Mouse (Mus musculus) embryonic stem cell, embryonic (primary cell): ENCODE measurements around the gene Msi2.

Experiments
- CTCF ChIA-PET, 4 experiments: fragments of 300-600 bp in 2 of 4; fragments of 350-600 bp in 2 of 4; sonication (Branson Sonifier 250); formaldehyde crosslinking; loops; one replicate each; lab custom pipeline; 2022; ENCODE audit warnings: inconsistent platforms in 2 of 4; lab: Charles Lee
- POLR2A ChIA-PET, 4 experiments: fragments of 300-600 bp in 2 of 4; fragments of 350-600 bp in 2 of 4; sonication (Branson Sonifier 250); formaldehyde crosslinking; loops; one replicate each; lab custom pipeline; 2022; ENCODE audit warnings: antibody characterized with exemption in 4 of 4, inconsistent platforms in 1 of 4; lab: Charles Lee

Gene Msi2

DNA sequence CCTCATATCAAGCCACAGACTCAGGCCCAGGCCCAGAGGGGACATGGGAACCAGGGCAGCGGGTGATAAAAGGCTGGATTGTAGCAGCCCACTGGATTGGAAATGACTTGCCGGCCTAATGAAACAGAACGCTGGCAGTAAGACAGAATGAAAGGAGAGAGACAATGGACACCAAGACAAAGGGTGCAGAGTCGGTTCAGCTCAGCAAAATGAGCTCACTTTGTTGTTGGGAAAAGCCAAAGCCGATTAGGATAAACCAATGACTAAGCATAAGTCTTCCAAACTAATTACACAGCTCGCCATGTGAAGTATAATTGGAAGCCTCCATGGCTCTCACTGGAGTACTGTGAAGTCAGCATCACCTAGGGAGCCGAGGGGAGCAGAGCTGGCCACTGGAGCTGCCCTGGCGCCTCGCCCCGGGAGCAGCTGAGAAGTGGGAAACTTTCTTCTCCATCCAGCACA, 133.1 kb downstream of the Msi2 start:
- CTCF ChIA-PET: interaction anchor here in 2 of 4 experiments (0.5 to 1.7 kb wide), 6 partner anchors 11 to 277 kb away, joined by 3 to 6 read pairs (median 4); no protein-coding TSS in a partner anchor
- POLR2A ChIA-PET: interaction anchor here (0.6 to 26.9 kb wide), 31 partner anchors 8 to 120 kb away, joined by 3 to 328 read pairs (median 4); no protein-coding TSS in a partner anchor

DNA sequence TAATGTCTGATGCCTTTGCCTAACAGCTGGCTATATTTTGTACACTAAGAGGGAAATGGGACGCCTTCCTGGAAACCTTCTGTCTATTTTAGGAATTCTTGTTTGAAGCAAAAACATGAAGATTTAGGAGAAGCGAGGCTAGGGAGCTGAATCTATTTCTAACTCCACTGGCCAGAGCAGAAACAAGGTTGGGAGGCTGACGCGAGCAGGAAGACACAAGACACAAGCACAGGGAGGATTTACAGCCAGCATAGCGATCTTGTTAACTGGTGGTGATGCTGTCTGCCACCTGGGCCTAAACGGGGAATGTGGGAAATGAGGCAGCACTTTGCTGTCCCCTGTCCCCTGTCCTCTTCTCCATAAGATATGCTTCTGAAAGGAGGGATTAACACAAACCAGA, 134.4 kb downstream of the Msi2 start:
- ChIA-PET POLR2A (interaction anchor here (0.6 to 26.9 kb wide), 56 partner anchors 8 to 179 kb away, joined by 3 to 328 read pairs (median 4); no protein-coding TSS in a partner anchor), CTCF (interaction anchor here in 3 of 4 experiments (0.6 to 1.8 kb wide), 5 partner anchors 22 to 72 kb away, joined by 3 to 8 read pairs (median 3); no protein-coding TSS in a partner anchor)

DNA sequence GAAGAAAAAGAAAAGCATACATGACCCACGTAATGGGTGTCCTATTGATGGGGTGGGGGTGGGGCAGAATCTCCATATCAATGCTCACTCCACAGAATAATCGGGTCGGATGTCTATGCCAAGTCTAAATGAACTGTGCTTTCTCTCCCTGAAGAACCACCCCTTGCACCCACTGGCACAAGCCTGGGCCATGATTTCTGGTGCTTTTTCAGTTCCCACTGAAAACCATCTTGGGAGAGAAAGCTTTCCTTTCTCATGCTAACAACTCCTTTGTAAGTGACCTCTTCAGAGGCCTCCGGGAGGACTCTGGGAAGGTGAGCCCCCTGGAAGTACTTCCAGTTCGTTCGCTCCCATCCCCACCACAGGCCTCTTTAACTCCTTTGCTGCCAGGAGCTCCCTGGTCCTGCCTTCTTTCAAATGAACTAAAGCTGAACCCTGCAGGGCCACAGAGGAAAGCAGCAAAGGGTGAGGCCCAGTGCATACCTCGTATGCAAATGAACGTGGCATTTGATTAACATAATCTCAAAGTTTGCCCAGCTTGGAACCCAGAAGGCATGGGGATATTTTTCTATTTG, 135.0 kb downstream of the Msi2 start:
- POLR2A ChIA-PET: interaction anchor here (0.6 to 26.9 kb wide), 58 partner anchors 10 to 260 kb away, joined by 3 to 328 read pairs (median 4); no protein-coding TSS in a partner anchor
- CTCF ChIA-PET: interaction anchor here in 3 of 4 experiments (0.6 to 1.8 kb wide), 5 partner anchors 22 to 71 kb away, joined by 3 to 8 read pairs (median 3); no protein-coding TSS in a partner anchor

DNA sequence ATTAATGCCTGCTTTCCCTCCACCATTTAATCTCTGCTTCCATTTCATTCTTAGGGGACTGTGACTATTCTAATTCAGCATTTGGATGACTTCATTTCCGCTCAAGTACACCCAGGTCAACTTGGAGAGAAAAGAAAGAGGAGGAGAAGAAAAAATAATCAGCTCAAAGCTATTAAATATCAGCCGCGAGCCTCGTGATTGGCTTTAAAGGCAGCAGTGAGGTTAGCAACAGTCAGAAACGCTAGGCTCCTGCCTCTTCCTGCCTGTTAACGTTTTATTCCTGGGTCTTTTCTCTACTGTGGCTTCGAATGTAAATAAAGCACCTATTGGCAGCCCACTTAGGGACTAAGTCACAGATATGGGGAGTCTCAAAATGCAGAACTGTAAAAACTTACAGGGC, 135.5 kb downstream of the Msi2 start:
- CTCF ChIA-PET: interaction anchor here in 3 of 4 experiments (0.6 to 1.8 kb wide), 4 partner anchors 21 to 127 kb away, joined by 3 to 12 read pairs (median 6); no protein-coding TSS in a partner anchor
- POLR2A ChIA-PET: interaction anchor here (0.5 to 26.9 kb wide), 49 partner anchors 10 to 261 kb away, joined by 3 to 328 read pairs (median 4); no protein-coding TSS in a partner anchor

DNA sequence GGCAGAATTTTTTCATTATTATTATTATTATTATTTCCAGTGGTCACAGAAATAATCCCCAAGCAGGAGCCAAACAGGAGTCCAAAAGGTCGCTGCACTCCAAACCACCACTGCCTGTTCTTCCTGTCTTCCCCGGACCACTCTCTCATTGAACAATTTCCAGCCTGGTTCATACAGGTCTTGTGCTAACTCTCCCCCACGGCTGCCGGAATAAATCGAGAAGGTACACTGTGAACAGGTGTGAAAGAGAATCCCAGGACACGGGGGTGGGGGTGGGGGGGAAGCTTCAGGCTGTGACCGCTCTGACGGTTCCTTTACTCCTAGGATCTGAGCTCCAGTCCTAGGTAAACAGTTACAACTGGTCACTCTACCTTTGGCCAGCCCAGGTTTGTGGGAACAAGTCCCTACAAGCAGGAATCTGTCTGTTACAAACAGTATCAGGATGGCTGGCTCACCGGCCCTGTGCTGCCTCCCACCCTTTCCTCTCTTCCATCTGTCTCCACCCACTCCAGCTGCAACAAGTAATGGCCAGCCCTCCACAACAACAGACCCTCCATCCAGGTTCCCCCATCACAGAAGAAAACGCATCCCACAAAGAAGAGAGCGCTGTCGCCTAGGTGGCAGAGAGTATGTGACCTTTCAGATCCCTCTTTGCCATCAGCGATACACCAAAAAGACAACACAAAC, 136.1 kb downstream of the Msi2 start:
- ChIA-PET POLR2A (interaction anchor here in 3 of 4 experiments (0.5 to 26.9 kb wide), 38 partner anchors 11 to 204 kb away, joined by 3 to 328 read pairs (median 6); no protein-coding TSS in a partner anchor), CTCF (interaction anchor here in 2 of 4 experiments (0.5 to 1.8 kb wide), 3 partner anchors 33 to 126 kb away, joined by 5 to 12 read pairs (median 8); no protein-coding TSS in a partner anchor)

DNA sequence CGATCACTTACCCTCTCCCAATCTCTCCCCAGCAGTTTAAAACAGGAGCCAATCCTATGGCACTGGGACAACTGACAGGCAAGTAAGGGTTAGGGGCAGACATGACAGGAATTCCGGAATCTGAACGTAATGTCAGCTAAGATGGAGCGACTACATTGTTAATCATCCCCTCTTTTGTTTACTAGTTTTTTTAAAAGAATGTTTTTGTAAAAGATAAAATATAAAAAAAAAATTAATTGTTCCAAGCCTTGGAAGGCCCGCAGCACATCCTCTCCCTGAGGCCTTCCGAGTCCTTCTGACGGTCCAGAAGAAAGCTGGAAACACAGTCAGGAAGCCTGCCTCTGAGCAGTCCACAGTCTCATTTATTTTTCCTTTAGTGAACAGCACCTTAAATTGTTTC, 136.9 kb downstream of the Msi2 start:
- CTCF ChIA-PET: no interaction called here
- POLR2A ChIA-PET: interaction anchor here in 3 of 4 experiments (0.6 to 26.9 kb wide), 19 partner anchors 10 to 125 kb away, joined by 3 to 328 read pairs (median 8); no protein-coding TSS in a partner anchor

DNA sequence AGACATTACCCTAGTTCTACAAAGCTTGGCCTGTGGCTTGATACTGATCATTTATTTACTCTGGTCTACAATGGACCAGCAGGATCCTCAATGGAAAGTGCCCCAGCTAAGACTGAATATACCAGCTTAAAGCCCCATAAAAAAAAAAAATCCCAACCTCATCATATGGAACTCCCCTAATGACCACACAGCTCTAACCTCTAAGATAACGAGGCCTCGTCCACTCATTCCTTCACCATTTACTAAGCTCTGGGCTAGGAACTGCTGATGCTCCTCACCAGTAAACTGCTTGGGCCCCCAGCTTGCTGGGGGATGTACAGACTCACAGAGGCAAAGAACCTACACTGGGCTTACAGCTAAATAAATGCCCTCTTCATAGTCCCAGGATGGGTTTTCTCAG, 139.6 kb downstream of the Msi2 start:
- ChIA-PET POLR2A (interaction anchor here in 3 of 4 experiments (0.5 to 26.9 kb wide), 20 partner anchors 7 to 64 kb away, joined by 3 to 328 read pairs (median 4); no protein-coding TSS in a partner anchor), CTCF (interaction anchor here in 1 of 4 experiments (0.8 to 0.9 kb wide), 2 partner anchors 10 to 611 kb away, joined by 3 read pairs; no protein-coding TSS in a partner anchor)

DNA sequence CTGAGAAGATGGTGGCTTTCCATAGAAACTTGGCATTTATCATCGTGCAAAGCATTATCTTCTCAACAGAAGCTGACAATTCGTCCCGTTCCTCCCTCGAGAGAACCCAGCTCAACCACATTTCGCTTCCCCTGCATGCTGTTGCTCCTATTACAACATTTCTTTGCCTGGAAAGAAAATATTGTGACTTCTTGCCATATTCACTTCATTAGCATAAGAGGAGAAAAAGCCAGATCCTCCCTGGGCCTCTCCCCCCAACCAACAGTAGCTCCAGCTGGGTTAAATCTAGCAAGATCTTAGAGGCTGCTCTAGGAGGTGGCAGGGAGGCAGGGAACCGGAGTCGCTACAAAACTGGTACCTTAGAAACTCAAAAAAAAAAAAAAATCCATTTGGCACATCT, 141.2 kb downstream of the Msi2 start:
- CTCF ChIA-PET: interaction anchor here in 3 of 4 experiments (0.6 to 0.7 kb wide), 4 partner anchors 41 to 153 kb away, joined by 3 to 15 read pairs (median 3); no protein-coding TSS in a partner anchor
- POLR2A ChIA-PET: interaction anchor here in 3 of 4 experiments (0.6 to 26.9 kb wide), 20 partner anchors 8 to 397 kb away, joined by 3 to 328 read pairs (median 5); no protein-coding TSS in a partner anchor

DNA sequence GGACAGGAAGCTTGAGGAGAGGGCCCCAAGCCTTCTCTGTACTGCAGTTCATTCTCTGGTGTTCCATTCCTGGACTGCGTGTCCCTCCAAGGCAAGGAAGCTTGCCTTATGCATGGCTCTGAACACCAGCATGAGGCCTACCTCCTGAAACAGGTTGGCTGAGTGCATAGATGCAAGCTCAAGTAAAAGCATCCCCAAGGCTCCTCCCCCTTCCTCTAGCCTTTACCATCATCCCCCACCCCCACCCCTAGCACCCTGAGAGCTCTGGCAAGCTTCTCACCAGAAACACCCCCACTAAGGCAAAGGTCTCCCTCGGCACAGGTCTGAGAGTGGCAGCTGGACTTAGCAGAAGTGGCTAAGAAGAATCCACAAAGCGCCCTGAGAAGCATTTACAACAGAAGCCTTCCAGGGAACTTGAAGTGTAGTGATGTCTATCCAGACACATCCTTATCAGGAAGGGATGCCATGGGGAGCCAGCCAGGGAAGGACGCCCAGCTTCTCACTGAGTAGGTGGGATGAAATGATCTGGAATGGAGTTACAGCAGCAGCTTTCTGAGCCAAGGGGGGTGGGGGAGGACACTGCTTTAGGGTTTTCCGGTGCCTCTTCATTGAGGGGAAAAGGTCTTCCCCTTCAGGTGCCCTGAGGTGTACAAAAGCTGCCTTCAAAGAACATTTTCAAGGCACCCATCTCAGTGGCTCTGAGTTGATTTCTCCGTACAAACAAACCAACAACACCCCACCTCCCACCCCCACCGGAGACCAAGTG, 141.9 kb downstream of the Msi2 start:
- ChIA-PET CTCF (interaction anchor here (0.6 to 0.8 kb wide), 7 partner anchors 26 to 154 kb away, joined by 3 to 15 read pairs (median 3); no protein-coding TSS in a partner anchor), POLR2A (interaction anchor here in 3 of 4 experiments (0.6 to 26.9 kb wide), 35 partner anchors 8 to 531 kb away, joined by 3 to 328 read pairs (median 4); no protein-coding TSS in a partner anchor)

DNA sequence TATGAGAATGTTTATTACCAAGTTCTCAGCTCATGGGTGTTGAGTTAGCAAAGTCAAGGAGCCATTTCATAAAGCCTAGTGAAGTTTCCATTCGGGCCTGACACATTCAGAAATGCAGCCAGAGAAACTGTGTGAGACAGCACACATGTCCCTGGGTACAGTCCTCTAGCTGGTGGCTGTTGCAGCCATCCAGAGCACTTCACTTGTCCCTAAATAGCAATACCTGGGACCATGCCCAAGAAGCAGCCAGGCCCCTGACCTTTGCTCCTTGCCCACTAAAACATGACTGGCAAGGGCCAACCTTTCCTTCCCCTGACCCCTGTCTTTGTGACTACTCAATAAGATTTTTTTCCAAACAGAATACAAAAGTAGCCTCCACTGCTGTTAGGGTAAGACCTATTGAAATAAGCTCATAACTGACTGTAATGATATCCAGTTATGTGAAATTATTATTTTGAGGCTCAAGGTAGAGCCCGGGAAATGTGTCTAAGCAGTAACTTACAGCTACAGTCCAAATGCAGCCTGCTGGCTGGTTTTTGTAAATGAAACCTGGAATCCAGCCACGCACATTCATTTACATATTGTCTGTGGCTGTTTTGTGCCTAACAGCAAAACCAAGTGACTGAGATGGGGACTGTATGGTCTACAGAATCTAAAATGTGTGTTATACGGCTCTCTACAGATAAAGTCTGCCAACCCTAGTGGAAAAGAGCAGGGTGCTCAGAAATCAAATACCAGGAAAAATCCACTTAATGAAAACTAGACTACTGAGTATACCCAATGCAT, 143.5 kb downstream of the Msi2 start:
- ChIA-PET POLR2A (interaction anchor here in 3 of 4 experiments (0.9 to 26.9 kb wide), 9 partner anchors 9 to 31 kb away, joined by 3 to 328 read pairs (median 5); no protein-coding TSS in a partner anchor), CTCF (no interaction called here)

DNA sequence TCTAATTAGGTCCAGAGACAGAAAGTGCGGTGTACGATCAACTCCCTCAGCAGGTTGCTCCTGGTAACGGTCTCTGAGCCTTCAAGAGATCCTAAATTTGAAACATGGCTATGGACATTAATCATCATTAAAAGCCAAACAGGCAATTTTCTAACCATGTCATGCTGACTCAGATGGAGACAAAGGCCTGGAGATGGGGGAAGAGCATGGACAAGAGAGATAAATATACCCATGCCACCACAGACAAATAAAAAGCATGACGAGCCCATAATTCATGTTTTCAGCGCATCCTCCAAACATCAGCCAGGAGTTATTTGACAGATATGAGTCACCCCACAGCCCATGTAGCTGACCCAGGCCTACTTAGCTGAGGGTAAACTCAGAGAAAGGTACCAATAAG, 145.3 kb downstream of the Msi2 start:
- ChIA-PET CTCF (interaction anchor here in 1 of 4 experiments (0.6 kb wide), 1 partner anchor 142 kb away, joined by 8 read pairs; no protein-coding TSS in a partner anchor), POLR2A (interaction anchor here in 2 of 4 experiments (0.8 to 26.9 kb wide), 10 partner anchors 10 to 61 kb away, joined by 3 to 328 read pairs (median 4); no protein-coding TSS in a partner anchor)

DNA sequence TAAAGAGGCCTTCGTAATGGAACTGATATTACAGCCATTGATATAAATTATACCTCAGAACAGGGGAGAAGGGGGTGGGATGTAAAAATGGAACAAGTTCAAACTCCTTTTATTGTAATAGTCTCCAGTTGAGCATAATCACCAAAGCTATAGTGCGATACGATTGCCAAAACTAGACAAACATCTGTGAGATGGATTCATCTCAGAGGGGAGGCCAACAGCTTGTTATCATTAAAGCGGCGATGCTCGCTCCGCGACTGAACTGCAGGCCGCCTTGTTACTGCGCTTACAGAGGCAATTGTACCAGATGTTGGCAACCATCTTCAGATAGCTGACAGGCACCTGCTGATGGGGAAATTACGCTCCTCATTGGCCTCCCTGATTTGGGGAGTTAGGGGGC, 145.9 kb downstream of the Msi2 start:
- CTCF ChIA-PET: interaction anchor here in 1 of 4 experiments (0.6 kb wide), 1 partner anchor 143 kb away, joined by 8 read pairs; no protein-coding TSS in a partner anchor
- POLR2A ChIA-PET: interaction anchor here in 3 of 4 experiments (0.7 to 26.9 kb wide), 11 partner anchors 10 to 380 kb away, joined by 3 to 328 read pairs (median 4); no protein-coding TSS in a partner anchor

DNA sequence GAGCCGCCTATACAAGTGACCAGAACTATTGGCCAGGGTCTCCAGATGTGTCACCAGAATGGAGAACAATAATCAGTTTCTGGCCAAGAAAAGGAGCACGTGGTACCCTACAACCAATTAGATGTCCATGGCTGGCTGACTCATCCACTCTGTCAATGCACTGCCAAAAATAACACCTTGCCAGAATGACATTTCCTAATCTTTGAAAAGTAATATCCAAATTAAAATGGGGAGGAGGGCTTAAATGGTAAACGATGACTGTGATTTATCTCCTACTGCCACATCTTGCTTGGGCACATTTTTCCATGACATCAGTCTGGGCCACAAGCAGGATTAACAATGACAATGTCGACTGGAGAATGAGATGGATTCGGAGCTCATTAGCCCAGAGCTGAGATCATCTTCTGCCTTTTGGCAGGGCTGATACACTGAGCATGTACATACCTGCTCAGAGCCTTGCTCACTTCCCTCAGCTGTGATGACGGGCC, 147.6 kb downstream of the Msi2 start:
- ChIA-PET POLR2A (interaction anchor here in 3 of 4 experiments (0.6 to 26.9 kb wide), 8 partner anchors 12 to 56 kb away, joined by 3 to 328 read pairs (median 4); no protein-coding TSS in a partner anchor), CTCF (no interaction called here)

DNA sequence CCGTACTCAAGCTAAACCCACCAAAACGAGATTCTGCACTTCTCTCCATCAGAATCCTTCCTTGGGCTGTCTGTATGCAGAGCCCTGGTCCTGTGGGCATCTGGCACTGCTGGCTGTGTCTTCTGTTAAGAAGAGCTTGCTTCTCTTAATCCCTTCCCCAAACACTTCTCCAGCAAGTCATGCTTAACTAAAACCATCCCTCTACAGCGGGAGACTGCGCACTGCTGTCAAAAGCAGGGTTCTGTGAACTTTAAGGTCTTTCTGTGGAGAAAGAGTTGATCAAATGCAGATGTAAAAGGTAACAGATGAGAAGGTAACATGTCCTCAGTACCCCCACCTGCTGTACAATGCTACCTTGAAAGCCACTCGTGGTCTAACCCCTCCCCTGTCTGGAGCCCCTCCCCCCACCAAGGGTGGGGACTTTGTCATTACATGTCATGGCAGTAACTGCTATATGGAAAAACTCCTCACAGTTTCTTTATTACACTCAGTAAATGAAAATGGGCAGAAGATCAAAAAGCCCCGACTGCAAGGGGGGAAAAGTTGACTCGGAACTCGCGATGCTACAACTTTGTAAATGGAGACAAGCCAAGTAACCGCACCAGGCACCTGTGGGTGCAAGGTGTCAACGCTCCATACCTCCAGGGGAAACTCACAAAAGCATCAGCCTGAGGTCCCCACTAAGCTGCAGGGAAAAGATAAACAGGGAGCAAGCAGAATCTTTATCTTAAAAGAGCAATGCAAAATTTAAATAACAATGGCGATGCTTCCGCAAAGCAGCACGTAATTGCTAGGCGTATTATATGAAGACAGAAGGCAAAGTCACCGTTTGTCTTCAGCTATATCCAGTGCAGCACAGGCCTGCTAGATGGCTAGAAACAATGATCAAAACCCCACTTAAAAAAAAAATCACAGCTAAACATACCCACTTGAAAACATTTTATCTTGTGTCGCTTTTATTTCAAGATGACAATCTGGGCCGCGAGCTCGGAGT, 151.4 kb downstream of the Msi2 start:
- CTCF ChIA-PET: interaction anchor here in 2 of 4 experiments (0.6 to 1.5 kb wide), 2 partner anchors 54 to 339 kb away, joined by 3 read pairs; no protein-coding TSS in a partner anchor
- POLR2A ChIA-PET: interaction anchor here in 3 of 4 experiments (0.7 to 26.9 kb wide), 21 partner anchors 7 to 77 kb away, joined by 3 to 328 read pairs (median 4); no protein-coding TSS in a partner anchor

DNA sequence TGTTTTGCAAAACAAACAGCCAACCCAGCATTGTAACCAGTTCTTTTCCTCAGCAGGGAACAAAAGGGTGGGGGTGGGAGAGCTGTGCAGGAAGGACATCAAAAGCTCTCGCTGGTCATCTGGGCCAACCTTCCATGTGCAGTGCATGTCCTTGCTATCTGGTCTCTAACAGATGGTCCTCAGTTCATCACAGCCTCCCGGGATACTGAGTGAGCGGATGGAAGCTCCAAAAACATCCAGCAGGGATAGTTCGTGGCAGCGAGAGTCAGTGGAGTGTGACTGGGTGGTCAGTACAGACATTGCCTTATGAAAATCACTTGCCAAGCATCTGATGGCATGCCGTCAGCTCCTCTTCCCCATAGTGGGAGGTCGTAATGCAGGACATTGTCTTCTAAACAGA, 153.5 kb downstream of the Msi2 start:
- ChIA-PET POLR2A (interaction anchor here in 3 of 4 experiments (0.6 to 26.9 kb wide), 11 partner anchors 9 to 404 kb away, joined by 3 to 328 read pairs (median 4); no protein-coding TSS in a partner anchor), CTCF (interaction anchor here in 2 of 4 experiments (0.8 to 1.2 kb wide), 2 partner anchors 10 to 23 kb away, joined by 3 read pairs; no protein-coding TSS in a partner anchor)
